Mouse (Mus musculus) lung, embryonic 14.5 days (tissue): ENCODE results near the gene Surf2. TPM values are rescaled to one million over a fixed set of nuclear protein-coding genes. Genes with fewer than 3 reads are reported as not detected.

ENCODE experiments used
- ATAC-seq: fragments of 200-750 bp; cut with Nextera tagmentation; 2 replicates; pipeline ENCODE4 v1.8.0; 2017; ENCODE audit warnings: mild to moderate bottlenecking, moderate TSS enrichment, moderate library complexity; ENCODE audit not compliant: insufficient read depth
- DNase-seq: peaks from one replicate; pipeline ENCODE4 v3.0.0-alpha.2; 2015
- H3K27ac ChIP-seq: fragments of 300-500 bp; sonication (generic); 2 replicates; pipeline ENCODE4 v1.5.1; 2014; ENCODE audit warnings: low read depth, mild to moderate bottlenecking, moderate library complexity
- H3K27me3 ChIP-seq: fragments of 300-500 bp; sonication (generic); 2 replicates; pipeline ENCODE4 v1.6.1; 2014; ENCODE audit warnings: low read length, control low read depth; ENCODE audit not compliant: insufficient read depth
- H3K36me3 ChIP-seq: fragments of 300-500 bp; sonication (generic); 2 replicates; pipeline ENCODE4 v1.6.1; 2014; ENCODE audit warnings: control low read depth; ENCODE audit not compliant: insufficient read depth
- H3K4me1 ChIP-seq: fragments of 300-500 bp; sonication (generic); 2 replicates; pipeline ENCODE4 v1.6.1; 2014; ENCODE audit warnings: antibody characterized with exemption, control low read depth; ENCODE audit not compliant: insufficient read depth
- H3K4me2 ChIP-seq: fragments of 300-500 bp; sonication (generic); 2 replicates; pipeline ENCODE4 v1.6.1; 2014; ENCODE audit warnings: mild to moderate bottlenecking
- H3K4me3 ChIP-seq: fragments of 300-500 bp; sonication (generic); 2 replicates; pipeline ENCODE4 v1.5.1; 2014; ENCODE audit warnings: low read depth, low read length
- H3K9ac ChIP-seq: fragments of 300-500 bp; sonication (generic); 2 replicates; pipeline ENCODE4 v1.6.1; 2014
- H3K9me3 ChIP-seq: fragments of 300-500 bp; sonication (generic); 2 replicates; pipeline ENCODE4 v1.6.1; 2016; ENCODE audit warnings: low read depth, low read length, control low read depth
- CTCF ChIP-seq: IDR thresholded peaks from 2 replicates; pipeline ENCODE4 v1.5.1; 2016; ENCODE audit warnings: antibody characterized with exemption, low read depth
- WGBS: fragments of 180-500 bp; shearing (Covaris S2); extraction: QIAGEN DNeasy Blood & Tissue Kit; methylation state at CpG from one replicate; pipeline ENCODE4 v1.1.7; 2014; 5-methylcytosine and 5-hydroxymethylcytosine counted together
- polyA plus RNA-seq: library from polyadenylated mRNA; unstranded; fragments of >200 nt; fragmentation: Nextera tagmentation; extraction: Ambion mirVana; gene quantifications from 2 replicates; pipeline ENCODE4 v1.2.1, GENCODE M21; 2014

Surf2 gene
- polyA plus RNA-seq, 1 experiment from 2014 or later, result 33.2 TPM

DNA sequence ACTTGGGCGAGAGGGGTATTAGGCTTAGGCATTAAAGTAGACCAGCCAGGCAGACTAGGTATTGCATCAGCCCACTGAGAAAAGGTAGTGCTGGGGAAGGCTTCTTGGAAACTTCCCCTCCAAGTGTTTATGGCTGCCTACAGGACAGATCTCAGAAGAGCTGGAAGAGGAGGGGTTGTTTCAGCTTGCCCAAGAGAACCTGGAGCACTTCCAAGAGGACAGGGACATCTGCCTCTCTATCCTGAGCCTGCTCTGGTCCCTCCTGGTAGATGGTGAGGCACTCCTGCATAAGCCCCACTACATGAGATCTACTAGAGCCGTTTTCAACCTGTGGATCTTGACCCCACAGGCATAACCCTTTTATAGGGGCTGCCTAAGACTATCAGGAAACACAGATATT lies 34.2 kb downstream of the Surf2 start:
- H3K4me1 ChIP-seq, result no peaks in the 10 kb centered on the region
- DNase-seq (no peak), ATAC-seq (no peak)
- no peaks in the 10 kb centered on the region for H3K9me3 ChIP-seq
- H3K27ac ChIP-seq, result no peak overlapping the region
- H3K4me3 ChIP-seq, result no peak overlapping the region
- peaks cover 58% of the 10 kb centered on the region for H3K36me3 ChIP-seq
- WGBS, result 82% methylated on average over 2 of the region's 2 CpGs
- no peak for TF ChIP-seq CTCF
- H3K4me2 ChIP-seq, result no peak overlapping the region
- H3K9ac ChIP-seq, result no peak overlapping the region
- H3K27me3 ChIP-seq, result no peaks in the 10 kb centered on the region

DNA sequence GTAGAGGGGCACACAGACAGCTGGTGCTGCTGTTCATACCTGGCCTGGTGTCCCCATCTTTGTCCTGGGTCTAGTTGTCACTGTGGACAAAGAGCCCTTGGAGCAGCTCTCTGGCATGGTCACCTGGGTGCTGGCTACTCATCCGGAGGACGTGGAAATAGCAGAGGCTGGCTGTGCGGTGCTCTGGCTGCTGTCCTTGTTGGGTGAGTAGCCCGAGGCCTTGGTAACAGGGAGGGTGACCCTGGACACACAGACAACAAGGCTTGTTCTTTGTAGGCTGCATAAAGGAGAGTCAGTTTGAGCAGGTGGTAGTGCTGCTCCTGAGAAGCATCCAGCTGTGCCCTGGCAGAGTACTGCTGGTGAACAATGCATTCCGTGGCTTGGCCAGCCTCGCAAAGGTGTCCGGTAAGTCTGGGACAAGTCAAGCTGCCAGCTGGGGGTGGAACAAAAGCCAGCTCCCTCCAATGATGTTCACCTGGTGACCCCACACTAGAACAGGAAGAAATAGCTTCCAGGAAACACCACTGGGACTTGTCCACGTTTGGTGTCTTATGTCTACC lies 35.3 kb downstream of the Surf2 start:
- Histone ChIP-seq H3K27me3 (no peaks in the 10 kb centered on the region), H3K9me3 (no peaks in the 10 kb centered on the region), H3K9ac (no peak overlapping the region), H3K4me1 (no peaks in the 10 kb centered on the region), H3K27ac (no peak overlapping the region), H3K4me2 (no peak overlapping the region), H3K36me3 (peaks cover 68% of the 10 kb centered on the region), H3K4me3 (no peak overlapping the region)
- ATAC-seq (no peak), DNase-seq (no peak)
- no peak for TF ChIP-seq CTCF
- WGBS, result 90% methylated on average over 8 of the region's 8 CpGs

DNA sequence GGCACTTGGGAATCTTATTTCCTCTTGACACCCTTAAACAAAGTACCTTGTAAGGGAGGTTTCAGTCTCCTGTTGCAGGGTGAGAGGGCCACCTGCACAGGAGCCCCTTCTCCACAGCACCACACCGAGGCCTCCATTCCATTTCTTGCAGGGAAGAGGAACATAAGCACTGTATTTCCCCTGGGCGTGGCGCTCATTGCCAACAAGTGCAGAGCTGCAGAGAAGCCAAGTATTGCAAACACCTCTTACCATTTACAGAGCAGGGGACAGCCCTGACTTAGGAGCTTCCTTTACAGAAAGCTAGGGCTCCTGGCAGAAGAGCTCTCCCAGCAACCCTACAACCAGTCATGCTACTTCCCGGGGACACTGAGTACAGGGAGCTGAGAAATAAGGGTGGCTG lies 36.0 kb downstream of the Surf2 start:
- H3K9me3 ChIP-seq, result no peaks in the 10 kb centered on the region
- no peak for TF ChIP-seq CTCF
- peaks cover 76% of the 10 kb centered on the region for H3K36me3 ChIP-seq
- H3K27me3 ChIP-seq, result no peaks in the 10 kb centered on the region
- WGBS, result 92% methylated on average over 4 of the region's 4 CpGs
- H3K4me3 ChIP-seq, result no peak overlapping the region
- no peak overlapping the region for H3K9ac ChIP-seq
- H3K4me1 ChIP-seq, result no peaks in the 10 kb centered on the region
- H3K27ac ChIP-seq, result no peak overlapping the region
- DNase-seq (no peak), ATAC-seq (no peak)
- no peak overlapping the region for H3K4me2 ChIP-seq

DNA sequence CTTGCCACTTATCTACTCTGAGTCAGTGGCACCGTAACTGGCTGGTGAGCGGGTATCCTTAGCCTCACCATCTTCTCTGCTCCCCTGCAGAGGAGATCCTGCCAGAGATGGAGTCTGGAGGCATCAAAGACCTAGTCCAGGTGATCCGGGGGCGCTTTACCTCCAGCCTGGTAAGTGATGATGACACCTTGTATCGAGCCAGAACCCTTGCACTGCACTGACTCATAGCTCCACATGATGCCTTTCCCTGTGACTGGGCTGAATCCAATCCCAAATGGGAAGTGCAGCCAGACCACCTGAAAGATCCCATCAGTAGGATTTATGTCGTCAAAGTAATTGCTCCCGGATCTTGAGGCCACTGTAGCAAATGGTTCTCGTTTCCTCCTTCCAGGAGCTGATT lies 36.7 kb downstream of the Surf2 start:
- DNase-seq (no peak), ATAC-seq (no peak)
- TF ChIP-seq CTCF, result no peak
- Histone ChIP-seq H3K4me3 (no peak overlapping the region), H3K27ac (no peak overlapping the region), H3K4me2 (no peak overlapping the region), H3K9ac (no peak overlapping the region), H3K27me3 (no peaks in the 10 kb centered on the region), H3K9me3 (no peaks in the 10 kb centered on the region), H3K36me3 (peaks cover 80% of the 10 kb centered on the region), H3K4me1 (no peaks in the 10 kb centered on the region)
- WGBS, result 85% methylated on average over 8 of the region's 8 CpGs

DNA sequence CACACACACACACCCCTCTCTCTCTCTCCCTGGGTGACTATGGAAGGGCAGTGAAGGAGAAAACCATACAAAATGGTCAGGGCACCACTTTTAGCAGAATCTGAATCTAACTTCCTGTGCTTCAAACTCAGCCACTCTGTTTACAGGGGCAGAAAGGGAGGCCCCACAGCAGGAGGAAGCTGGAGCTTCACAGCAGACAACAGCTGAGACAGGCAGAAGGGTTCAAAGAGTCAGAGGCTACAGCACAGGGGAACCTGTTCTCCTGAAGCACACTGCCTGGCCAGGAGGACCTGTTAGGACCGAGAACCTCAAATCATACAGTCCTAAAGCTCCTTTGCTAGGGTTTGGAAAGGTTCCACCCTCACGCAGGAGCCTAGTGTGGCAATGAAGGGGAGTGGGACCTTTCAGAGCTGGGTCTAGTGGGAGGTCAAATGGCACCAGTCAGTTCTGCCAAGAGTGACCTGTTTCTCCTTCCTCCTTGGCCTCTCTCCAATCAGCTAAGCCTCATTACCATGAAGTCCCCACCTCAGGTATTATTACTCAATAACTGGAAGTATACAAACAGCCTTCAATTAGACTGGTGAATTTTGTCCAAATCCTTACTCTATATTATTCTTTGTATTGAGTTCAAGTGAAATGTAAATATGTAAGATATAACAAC lies 38.7 kb downstream of the Surf2 start:
- Histone ChIP-seq H3K4me2 (no peak overlapping the region), H3K36me3 (peaks cover 89% of the 10 kb centered on the region), H3K9ac (no peak overlapping the region), H3K4me3 (no peak overlapping the region), H3K4me1 (no peaks in the 10 kb centered on the region), H3K27ac (no peak overlapping the region), H3K27me3 (no peaks in the 10 kb centered on the region), H3K9me3 (no peaks in the 10 kb centered on the region)
- TF ChIP-seq CTCF, result no peak
- 88% methylated on average over 2 of the region's 2 CpGs for WGBS
- ATAC-seq (no peak), DNase-seq (no peak)

DNA sequence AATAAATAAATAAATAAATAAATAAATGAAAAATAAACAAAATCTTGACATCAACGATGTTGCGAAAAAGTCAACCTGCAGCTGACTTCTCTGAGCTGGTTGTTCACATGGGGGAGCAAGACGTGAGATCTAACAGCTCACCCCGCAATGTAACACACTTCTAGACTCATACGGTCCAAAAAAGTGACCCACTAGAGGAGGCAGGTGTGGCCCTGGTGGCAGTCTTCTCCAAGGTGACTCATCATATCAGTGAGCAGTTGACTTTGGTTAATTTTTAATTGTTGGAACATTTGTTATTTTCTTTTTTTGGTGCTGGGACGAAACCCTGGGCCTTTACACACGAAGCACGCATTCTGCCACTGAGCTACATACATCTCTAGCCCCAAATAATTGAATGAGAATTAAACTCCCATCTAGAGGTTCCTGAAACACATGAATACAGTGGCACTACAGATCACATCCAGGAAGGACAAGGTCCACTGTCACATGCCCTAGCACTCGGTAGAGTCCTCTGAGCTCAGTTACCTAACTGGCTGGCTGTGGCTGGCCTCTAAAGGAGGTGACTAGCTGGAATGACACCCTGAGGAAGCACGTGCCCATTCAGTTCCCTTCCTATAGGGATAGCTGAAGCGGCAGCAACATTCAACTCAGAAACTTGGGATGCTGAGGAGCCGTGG lies 40.8 kb downstream of the Surf2 start:
- no peak for ATAC-seq
- Histone ChIP-seq H3K9me3 (no peaks in the 10 kb centered on the region), H3K27ac (no peak overlapping the region), H3K27me3 (no peaks in the 10 kb centered on the region), H3K4me3 (no peak overlapping the region), H3K36me3 (peaks cover 90% of the 10 kb centered on the region), H3K4me2 (no peak overlapping the region), H3K9ac (no peak overlapping the region), H3K4me1 (no peaks in the 10 kb centered on the region)
- no peak for TF ChIP-seq CTCF
- DNase-seq, result no peak
- 91% methylated on average over 12 of the region's 12 CpGs for WGBS

DNA sequence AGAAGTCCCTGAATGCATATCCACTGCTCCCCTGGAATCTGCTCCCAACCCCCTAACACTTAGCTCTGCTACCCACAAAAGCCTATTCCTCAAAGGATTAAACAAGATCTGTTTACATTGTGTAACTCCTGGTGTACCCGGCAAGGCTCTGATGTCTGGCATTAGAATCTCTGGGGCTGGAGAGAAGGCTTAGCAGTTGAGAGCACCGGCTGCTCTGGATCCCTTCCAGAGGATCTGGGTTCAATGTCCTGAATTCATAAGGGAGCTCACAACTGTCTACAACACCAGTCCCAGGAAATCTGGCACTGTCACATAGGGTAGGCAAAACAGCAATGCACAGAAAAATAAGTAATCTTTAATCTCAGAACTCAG lies 41.3 kb downstream of the Surf2 start:
- H3K27me3 ChIP-seq, result no peaks in the 10 kb centered on the region
- H3K36me3 ChIP-seq, result peaks cover 89% of the 10 kb centered on the region
- no peak for TF ChIP-seq CTCF
- no peaks in the 10 kb centered on the region for H3K9me3 ChIP-seq
- no peaks in the 10 kb centered on the region for H3K4me1 ChIP-seq
- ATAC-seq (no peak), DNase-seq (no peak)
- H3K27ac ChIP-seq, result no peak overlapping the region
- no peak overlapping the region for H3K9ac ChIP-seq
- no peak overlapping the region for H3K4me2 ChIP-seq
- WGBS, result 77% methylated on average over 2 of the region's 2 CpGs
- no peak overlapping the region for H3K4me3 ChIP-seq
